Mouse (Mus musculus) C2C12 (cell line): ENCODE results near the gene Kmt2e.

Experiments used
- CEBPB ChIP-seq: IDR thresholded peaks from one replicate; pipeline ENCODE4 v1.6.1; 2011; ENCODE audit warnings: low read depth, mild to moderate bottlenecking, control low read depth, moderate library complexity
- CTCF ChIP-seq: IDR thresholded peaks from one replicate; pipeline ENCODE4 v1.5.1; 2011; ENCODE audit not compliant: control insufficient read depth, insufficient read depth, insufficient read length
- FOSL1 ChIP-seq: IDR thresholded peaks from one replicate; pipeline ENCODE4 v1.8.0; 2011; ENCODE audit warnings: mild to moderate bottlenecking, low read length; ENCODE audit not compliant: poor library complexity, insufficient read depth, severe bottlenecking
- MAX ChIP-seq: IDR thresholded peaks from one replicate; pipeline ENCODE4 v1.6.1; 2011; ENCODE audit warnings: mild to moderate bottlenecking, control low read depth
- MYOD1 ChIP-seq: IDR thresholded peaks from one replicate; pipeline ENCODE4 v1.6.1; 2011; ENCODE audit warnings: low read depth; ENCODE audit not compliant: control insufficient read depth, insufficient read length
- USF1 ChIP-seq: IDR thresholded peaks from one replicate; pipeline ENCODE4 v1.6.1; 2011; ENCODE audit warnings: low read depth, mild to moderate bottlenecking, control low read depth, moderate library complexity

- no peak for TF ChIP-seq CTCF
- TF ChIP-seq USF1, result no peak
- TF ChIP-seq FOSL1, result no peak
- TF ChIP-seq MAX, result no peak
- TF ChIP-seq CEBPB, result no peak
- no peak for TF ChIP-seq MYOD1
Observed at GRCm38 (mm10) chr5:23412247-23412948, 21.8 kb upstream of the Kmt2e start.
